Mouse (Mus musculus) embryonic fibroblast, embryonic 13.5 days (primary cell): ENCODE measurements around the gene Cic.

Source experiments
- CTCF ChIP-seq: IDR thresholded peaks from 2 replicates; pipeline ENCODE4 v1.5.1; 2011; ENCODE audit warnings: mild to moderate bottlenecking, control low read depth, low read length, moderate library complexity, borderline replicate concordance; ENCODE audit not compliant: insufficient read depth
- POLR2A ChIP-seq: IDR thresholded peaks from 2 replicates; pipeline ENCODE4 v1.6.1; 2011; ENCODE audit warnings: low read depth, mild to moderate bottlenecking, control low read depth, low read length, moderate library complexity

- TF ChIP-seq POLR2A (peak; percentile 63), CTCF (no peak)
These were observed 12.6 kb downstream of the Cic start for GRCm38 (mm10) chr7:25279861-25280791.
